Mouse (Mus musculus): ENCODE data around the gene Fkbp1b. TPM values are rescaled to one million over a fixed set of nuclear protein-coding genes. Genes with fewer than 3 reads are reported as not detected.

The Fkbp1b gene
- total RNA-seq, 2 experiments from 2014 or later: 42.6 to 51.0 TPM

Other genes with a start within 250 kb of the Fkbp1b start
- gene Itsn2, start 249.0 kb downstream of the Fkbp1b start, total RNA-seq (2021): 10 to 100 TPM; 65.5 to 69.6 TPM
- not detected for gene Gm3625, start 248.7 kb downstream of the Fkbp1b start, total RNA-seq (2021)
- 1 to 10 TPM; 2.2 to 2.6 TPM for gene Fam228a, start 103.2 kb downstream of the Fkbp1b start, total RNA-seq (2021)
- gene Pfn4, start 72.6 kb downstream of the Fkbp1b start, total RNA-seq (2021): 10 to 100 TPM in 1 of 2 experiments, 1 to 10 TPM in 1; 9.9 to 12.2 TPM
- gene Fam228b, start 72.3 kb downstream of the Fkbp1b start, total RNA-seq (2021): 10 to 100 TPM; 13.8 to 22.5 TPM
- gene Sf3b6, start 24.0 kb downstream of the Fkbp1b start, total RNA-seq (2021): 10 to 100 TPM; 80.9 to 86.2 TPM
- gene Wdcp, start 1.7 kb upstream of the Fkbp1b start, total RNA-seq (2021): 10 to 100 TPM; 11.8 to 12.1 TPM
- under 1 TPM; 0.80 to 0.87 TPM for gene Mfsd2b, start 32.8 kb upstream of the Fkbp1b start, total RNA-seq (2021)
- 10 to 100 TPM; 53.3 to 53.4 TPM for gene Ubxn2a, start 66.1 kb upstream of the Fkbp1b start, total RNA-seq (2021)
- 10 to 100 TPM; 25.6 to 33.2 TPM for gene Atad2b, start 75.8 kb upstream of the Fkbp1b start, total RNA-seq (2021)